Mouse (Mus musculus) intestine, embryonic 16.5 days (tissue): ENCODE data around the gene Rsph9. TPM values are rescaled to one million over a fixed set of nuclear protein-coding genes. Genes with fewer than 3 reads are reported as not detected.
A peak's percentile ranks its signal among the peaks of the same experiment; 100 is the strongest.

Experiments used
- ATAC-seq: fragments of 200-750 bp; cut with Nextera tagmentation; 2 replicates; pipeline ENCODE4 v1.8.0; 2017; ENCODE audit warnings: moderate TSS enrichment, moderate library complexity
- H3K27ac ChIP-seq: fragments of 300-500 bp; sonication (generic); 2 replicates; pipeline ENCODE4 v1.5.1; 2014; ENCODE audit warnings: mild to moderate bottlenecking, low read length
- H3K27me3 ChIP-seq: fragments of 300-500 bp; sonication (generic); replicated peaks from 2 replicates; pipeline ENCODE4 v1.6.1; 2014; ENCODE audit warnings: low read length, control low read depth, mixed read lengths; ENCODE audit not compliant: control insufficient read depth, insufficient read depth
- H3K36me3 ChIP-seq: fragments of 300-500 bp; sonication (generic); 2 replicates; pipeline ENCODE4 v1.6.1; 2014; ENCODE audit warnings: low read length, control low read depth; ENCODE audit not compliant: control insufficient read depth, insufficient read depth
- H3K4me1 ChIP-seq: fragments of 300-500 bp; sonication (generic); 2 replicates; pipeline ENCODE4 v1.6.1; 2014; ENCODE audit warnings: low read length, control low read depth, mixed read lengths; ENCODE audit not compliant: control insufficient read depth, insufficient read depth
- H3K4me2 ChIP-seq: fragments of 300-500 bp; sonication (generic); 2 replicates; pipeline ENCODE4 v1.6.1; 2014; ENCODE audit warnings: low read depth, low read length, control low read depth
- H3K4me3 ChIP-seq: fragments of 300-500 bp; sonication (generic); 2 replicates; pipeline ENCODE4 v1.5.1; 2014; ENCODE audit warnings: mild to moderate bottlenecking, low read length
- H3K9ac ChIP-seq: fragments of 300-500 bp; sonication (generic); 2 replicates; pipeline ENCODE4 v1.6.1; 2014; ENCODE audit warnings: low read depth, low read length
- H3K9me3 ChIP-seq: fragments of 300-500 bp; sonication (generic); 2 replicates; pipeline ENCODE4 v1.6.1; 2016; ENCODE audit warnings: low read length, control low read depth; ENCODE audit not compliant: control insufficient read depth
- WGBS: fragments of 180-500 bp; shearing (Covaris S2); extraction: QIAGEN DNeasy Blood & Tissue Kit; methylation state at CpG from one replicate; pipeline ENCODE4 v1.1.7; 2014; 5-methylcytosine and 5-hydroxymethylcytosine counted together
- polyA plus RNA-seq: library from polyadenylated mRNA; unstranded; fragments of >200 nt; fragmentation: Nextera tagmentation; extraction: Ambion mirVana; gene quantifications from 2 replicates; pipeline ENCODE4 v1.2.1, GENCODE M21; 2015

Gene Rsph9
- polyA plus RNA-seq, result 6.4 and 8.8 TPM in 2 replicates

- Histone ChIP-seq H3K4me2 (peak within 1 kb of the TSS; percentile 93), H3K9ac (peak within 1 kb of the TSS; percentile 62), H3K4me3 (peak within 1 kb of the TSS; percentile 59), H3K36me3 (peaks cover 13% of the 10 kb centered on the region), H3K27ac (peak within 1 kb of the TSS; percentile 51), H3K9me3 (no peaks in the 10 kb centered on the region), H3K27me3 (no peaks in the 10 kb centered on the region), H3K4me1 (peaks cover 14% of the 10 kb centered on the region)
- ATAC-seq, result peak; percentile 98
- 4% methylated on average over 37 of the region's 37 CpGs for WGBS
These were observed at the start of gene Rsph9 for GRCm38 (mm10) chr17:46143578-46144423. Gene Rsph9, minus strand, starts transcription at chr17:46144216.

- Histone ChIP-seq H3K27ac (no peak overlapping the region), H3K4me2 (no peak overlapping the region), H3K27me3 (no peaks in the 10 kb centered on the region), H3K4me3 (no peak overlapping the region), H3K36me3 (peaks cover 21% of the 10 kb centered on the region), H3K9me3 (no peaks in the 10 kb centered on the region), H3K4me1 (no peaks in the 10 kb centered on the region), H3K9ac (no peak overlapping the region)
- WGBS, result 95% methylated on average over 2 of the region's 2 CpGs
- ATAC-seq, result no peak
These were observed 44.8 kb upstream of the Rsph9 start for GRCm38 (mm10) chr17:46188829-46189228.

GRCm38 (mm10) chr17:46182273-46182672 lies 38.3 kb upstream of the Rsph9 start:
- 87% methylated on average over 4 of the region's 4 CpGs for WGBS
- H3K27me3 ChIP-seq, result no peaks in the 10 kb centered on the region
- no peak overlapping the region for H3K9ac ChIP-seq
- H3K36me3 ChIP-seq, result peaks cover 20% of the 10 kb centered on the region
- no peak for ATAC-seq
- H3K4me2 ChIP-seq, result no peak overlapping the region
- H3K27ac ChIP-seq, result no peak overlapping the region
- no peaks in the 10 kb centered on the region for H3K9me3 ChIP-seq
- H3K4me3 ChIP-seq, result no peak overlapping the region
- H3K4me1 ChIP-seq, result no peaks in the 10 kb centered on the region

DNA sequence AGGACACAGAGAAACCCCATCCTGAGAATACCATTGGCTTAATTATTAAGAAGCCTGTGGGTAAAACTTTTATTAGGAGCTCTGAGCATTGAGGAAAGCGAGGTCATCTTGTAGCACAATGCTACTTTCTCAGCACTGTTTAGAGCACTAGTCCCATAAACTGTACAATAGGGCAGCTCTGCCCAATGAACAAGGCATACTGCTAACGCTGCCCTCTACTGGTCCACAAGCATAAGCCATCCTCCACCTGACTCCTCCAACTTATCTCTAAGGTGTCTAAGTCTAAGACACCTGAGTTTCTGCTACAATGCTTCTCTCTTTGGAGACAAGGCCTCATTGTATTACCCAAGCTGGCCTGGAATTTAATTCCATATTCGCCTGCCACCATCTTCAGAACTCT lies 26.5 kb upstream of the Rsph9 start:
- H3K4me1 ChIP-seq, result no peaks in the 10 kb centered on the region
- ATAC-seq, result 0 out of 2 replicates have a peak, but pooled peaks have one; percentile 58
- H3K9me3 ChIP-seq, result no peaks in the 10 kb centered on the region
- H3K36me3 ChIP-seq, result peaks cover 33% of the 10 kb centered on the region
- 76% methylated on average over 3 of the region's 3 CpGs for WGBS
- no peak overlapping the region for H3K9ac ChIP-seq
- no peak overlapping the region for H3K4me2 ChIP-seq
- no peaks in the 10 kb centered on the region for H3K27me3 ChIP-seq
- no peak overlapping the region for H3K4me3 ChIP-seq
- no peak overlapping the region for H3K27ac ChIP-seq

GRCm38 (mm10) chr17:46168768-46169167 lies 24.8 kb upstream of the Rsph9 start:
- peaks cover 37% of the 10 kb centered on the region for H3K36me3 ChIP-seq
- H3K27me3 ChIP-seq, result no peaks in the 10 kb centered on the region
- no peaks in the 10 kb centered on the region for H3K9me3 ChIP-seq
- H3K9ac ChIP-seq, result 0 out of 2 replicates have a peak overlapping the region, but pooled peaks have one; percentile 6
- no peak for ATAC-seq
- 86% methylated on average over 5 of the region's 5 CpGs for WGBS
- H3K4me1 ChIP-seq, result no peaks in the 10 kb centered on the region
- no peak overlapping the region for H3K4me3 ChIP-seq
- H3K27ac ChIP-seq, result no peak overlapping the region; the same call in 1 of the 2 replicates
- no peak overlapping the region for H3K4me2 ChIP-seq

GRCm38 (mm10) chr17:46168318-46168717 lies 24.3 kb upstream of the Rsph9 start:
- Histone ChIP-seq H3K9ac (no peak overlapping the region), H3K4me2 (no peak overlapping the region), H3K9me3 (no peaks in the 10 kb centered on the region), H3K27me3 (no peaks in the 10 kb centered on the region), H3K27ac (no peak overlapping the region), H3K4me1 (peaks cover 1% of the 10 kb centered on the region; the same call in 1 of the 2 replicates), H3K36me3 (peaks cover 37% of the 10 kb centered on the region), H3K4me3 (no peak overlapping the region)
- ATAC-seq, result no peak; the same call in 1 of the 2 replicates
- 41% methylated on average over 5 of the region's 5 CpGs for WGBS

DNA sequence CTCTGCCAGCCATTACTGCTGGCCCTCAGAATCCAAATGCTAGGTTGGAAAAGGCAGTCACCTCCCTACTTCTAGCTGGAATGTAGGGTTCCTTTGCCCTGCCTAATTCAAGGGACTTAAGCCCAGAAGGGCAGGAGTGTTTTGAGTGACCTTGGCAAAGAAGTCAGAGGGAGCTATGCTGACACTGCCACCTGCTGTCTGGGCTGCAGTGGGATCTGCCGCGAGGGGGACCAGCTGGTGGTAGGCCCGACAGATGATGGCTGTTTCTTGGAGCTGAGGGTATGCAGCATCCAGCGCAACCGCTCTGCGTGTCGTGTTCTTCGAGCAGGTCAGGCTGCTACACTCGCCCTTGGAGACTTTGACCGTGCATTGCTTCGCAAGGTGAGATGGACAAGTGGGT lies 23.0 kb upstream of the Rsph9 start:
- H3K36me3 ChIP-seq, result peaks cover 37% of the 10 kb centered on the region
- no peak overlapping the region for H3K4me3 ChIP-seq
- WGBS, result 84% methylated on average over 11 of the region's 11 CpGs
- H3K9ac ChIP-seq, result no peak overlapping the region
- no peaks in the 10 kb centered on the region for H3K9me3 ChIP-seq
- no peak overlapping the region for H3K4me2 ChIP-seq
- ATAC-seq, result no peak
- no peak overlapping the region for H3K27ac ChIP-seq
- H3K27me3 ChIP-seq, result no peaks in the 10 kb centered on the region
- peaks cover 13% of the 10 kb centered on the region for H3K4me1 ChIP-seq

DNA sequence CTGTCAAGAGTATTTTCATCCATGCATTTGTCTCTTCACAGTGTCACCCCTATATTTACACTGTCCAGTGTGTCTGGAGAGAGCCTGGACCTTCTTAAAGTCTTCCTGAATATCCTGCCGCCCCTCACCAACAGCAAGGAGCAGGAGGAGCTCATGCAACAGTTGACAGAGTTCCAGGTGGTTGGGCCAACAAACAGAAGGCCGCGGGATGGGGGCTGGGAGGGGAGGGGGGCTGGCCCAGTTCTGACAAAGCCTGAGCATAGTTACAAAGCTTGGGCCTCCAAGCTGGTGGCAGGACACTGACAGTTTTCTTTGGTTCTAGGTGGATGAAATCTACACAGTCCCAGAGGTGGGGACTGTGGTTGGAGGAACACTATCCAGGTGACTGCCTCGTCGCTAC lies 22.3 kb upstream of the Rsph9 start:
- Histone ChIP-seq H3K27me3 (no peaks in the 10 kb centered on the region), H3K4me3 (no peak overlapping the region), H3K9me3 (no peaks in the 10 kb centered on the region), H3K4me1 (peaks cover 18% of the 10 kb centered on the region), H3K27ac (no peak overlapping the region), H3K4me2 (no peak overlapping the region), H3K36me3 (peaks cover 37% of the 10 kb centered on the region), H3K9ac (no peak overlapping the region)
- no peak for ATAC-seq
- 67% methylated on average over 5 of the region's 5 CpGs for WGBS

DNA sequence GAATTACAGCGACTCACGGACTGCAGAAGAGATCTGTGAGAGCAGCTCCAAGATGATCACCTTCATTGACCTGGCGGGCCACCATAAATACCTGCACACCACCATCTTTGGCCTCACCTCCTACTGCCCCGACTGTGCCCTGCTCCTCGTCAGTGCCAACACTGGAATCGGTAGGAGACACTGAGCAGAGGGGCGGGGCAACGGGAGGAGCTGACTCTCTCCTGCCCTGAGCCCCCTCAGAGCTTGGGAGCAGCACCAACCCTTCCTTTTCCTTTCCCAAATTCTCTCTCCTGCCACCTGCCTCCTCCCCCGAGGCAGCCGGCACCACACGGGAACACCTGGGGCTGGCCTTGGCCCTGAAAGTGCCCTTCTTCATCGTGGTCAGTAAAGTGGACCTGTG lies 21.4 kb upstream of the Rsph9 start:
- no peaks in the 10 kb centered on the region for H3K27me3 ChIP-seq
- H3K36me3 ChIP-seq, result peaks cover 37% of the 10 kb centered on the region
- no peaks in the 10 kb centered on the region for H3K9me3 ChIP-seq
- ATAC-seq, result no peak
- no peak overlapping the region for H3K27ac ChIP-seq
- no peak overlapping the region for H3K4me2 ChIP-seq
- peaks cover 18% of the 10 kb centered on the region for H3K4me1 ChIP-seq
- H3K9ac ChIP-seq, result no peak overlapping the region
- WGBS, result 86% methylated on average over 12 of the region's 12 CpGs
- no peak overlapping the region for H3K4me3 ChIP-seq
